Mouse (Mus musculus) hindbrain, embryonic 14.5 days (tissue): ENCODE measurements around the gene Brca1. TPM values are rescaled to one million over a fixed set of nuclear protein-coding genes. Genes with fewer than 3 reads are reported as not detected.

ENCODE experiments used
- ATAC-seq: fragments of 200-750 bp; cut with Nextera tagmentation; 2 replicates; pipeline ENCODE4 v1.8.0; 2017; ENCODE audit warnings: moderate number of reproducible peaks, mild to moderate bottlenecking, moderate TSS enrichment, moderate library complexity; ENCODE audit not compliant: low FRiP score
- DNase-seq: peaks from one replicate; pipeline ENCODE4 v3.0.0-alpha.2; 2015; ENCODE audit warnings: low spot score
- H3K27ac ChIP-seq: fragments of 300-500 bp; sonication (generic); 2 replicates; pipeline ENCODE4 v1.5.1; 2014; ENCODE audit warnings: mild to moderate bottlenecking, moderate library complexity
- H3K27me3 ChIP-seq: fragments of 300-500 bp; sonication (generic); 2 replicates; pipeline ENCODE4 v1.6.1; 2014; ENCODE audit warnings: mild to moderate bottlenecking, low read length, mixed read lengths; ENCODE audit not compliant: control insufficient read depth, insufficient read depth
- H3K36me3 ChIP-seq: fragments of 300-500 bp; sonication (generic); replicated peaks from 2 replicates; pipeline ENCODE4 v1.6.1; 2014; ENCODE audit not compliant: control insufficient read depth, insufficient read depth
- H3K4me1 ChIP-seq: fragments of 300-500 bp; sonication (generic); replicated peaks from 2 replicates; pipeline ENCODE4 v1.6.1; 2014; ENCODE audit warnings: antibody characterized with exemption, low read length, mixed read lengths; ENCODE audit not compliant: control insufficient read depth, insufficient read depth
- H3K4me2 ChIP-seq: fragments of 300-500 bp; sonication (generic); replicated peaks from 2 replicates; pipeline ENCODE4 v1.6.1; 2014; ENCODE audit warnings: mild to moderate bottlenecking, moderate library complexity
- H3K4me3 ChIP-seq: fragments of 300-500 bp; sonication (generic); replicated peaks from 2 replicates; pipeline ENCODE4 v1.5.1; 2014; ENCODE audit warnings: mild to moderate bottlenecking, low read length
- H3K9ac ChIP-seq: fragments of 300-500 bp; sonication (generic); 2 replicates; pipeline ENCODE4 v1.6.1; 2014
- H3K9me3 ChIP-seq: fragments of 300-500 bp; sonication (generic); 2 replicates; pipeline ENCODE4 v1.6.1; 2016; ENCODE audit warnings: low read length; ENCODE audit not compliant: control insufficient read depth
- WGBS: fragments of 180-500 bp; shearing (Covaris S2); extraction: QIAGEN DNeasy Blood & Tissue Kit; methylation state at CpG from one replicate; pipeline ENCODE4 v1.1.7; 2014; 5-methylcytosine and 5-hydroxymethylcytosine counted together
- polyA plus RNA-seq: library from polyadenylated mRNA; unstranded; fragments of >200 nt; fragmentation: Nextera tagmentation; extraction: Ambion mirVana; gene quantifications from 2 replicates; pipeline ENCODE4 v1.2.1, GENCODE M21; 2014

Gene Brca1
- polyA plus RNA-seq, 1 experiment from 2014 or later: 3.2 TPM

- no peaks in the 10 kb centered on the region for H3K4me1 ChIP-seq
- peak within 1 kb of the TSS; percentile 15 for H3K4me3 ChIP-seq
- DNase-seq (peak; percentile 42), ATAC-seq (no peak)
- peak within 1 kb of the TSS; percentile 47 for H3K4me2 ChIP-seq
- H3K27me3 ChIP-seq: no peaks in the 10 kb centered on the region
- WGBS: 21% methylated on average over 30 of the region's 31 CpGs
- no peaks in the 10 kb centered on the region for H3K9me3 ChIP-seq
- H3K27ac ChIP-seq: no peak within 1 kb of the TSS
- peaks cover 53% of the 10 kb centered on the region for H3K36me3 ChIP-seq
- peak within 1 kb of the TSS; percentile 47 for H3K9ac ChIP-seq
These were observed 30.6 kb upstream of the Brca1 start, which contains the start of gene Tmem106a for GRCm38 (mm10) chr11:101582054-101583035. Gene Tmem106a (plus strand): TSS chr11:101582242.

GRCm38 (mm10) chr11:101581081-101581764 lies 29.5 kb upstream of the Brca1 start:
- H3K4me1 ChIP-seq: no peaks in the 10 kb centered on the region
- H3K27ac ChIP-seq: no peak overlapping the region
- H3K9ac ChIP-seq: no peak overlapping the region
- ATAC-seq (no peak), DNase-seq (no peak)
- no peak overlapping the region for H3K4me2 ChIP-seq
- H3K27me3 ChIP-seq: no peaks in the 10 kb centered on the region
- 77% methylated on average over 6 of the region's 6 CpGs for WGBS
- no peak overlapping the region for H3K4me3 ChIP-seq
- no peaks in the 10 kb centered on the region for H3K9me3 ChIP-seq
- H3K36me3 ChIP-seq: peaks cover 54% of the 10 kb centered on the region

- ATAC-seq: no peak
- Histone ChIP-seq H3K36me3 (peaks cover 99% of the 10 kb centered on the region), H3K9ac (no peak overlapping the region), H3K4me1 (no peaks in the 10 kb centered on the region), H3K4me2 (no peak overlapping the region), H3K4me3 (no peak overlapping the region), H3K27me3 (no peaks in the 10 kb centered on the region), H3K9me3 (no peaks in the 10 kb centered on the region), H3K27ac (no peak overlapping the region)
- 83% methylated on average over 6 of the region's 6 CpGs for WGBS
- DNase-seq: no peak
These were observed 24.4 kb upstream of the Brca1 start for GRCm38 (mm10) chr11:101576116-101576515.

- no peak overlapping the region for H3K9ac ChIP-seq
- H3K27ac ChIP-seq: no peak overlapping the region
- DNase-seq (no peak), ATAC-seq (no peak)
- H3K4me1 ChIP-seq: no peaks in the 10 kb centered on the region
- no peaks in the 10 kb centered on the region for H3K9me3 ChIP-seq
- H3K36me3 ChIP-seq: peaks cover 98% of the 10 kb centered on the region
- WGBS: 92% methylated on average over 3 of the region's 3 CpGs
- no peaks in the 10 kb centered on the region for H3K27me3 ChIP-seq
- H3K4me2 ChIP-seq: no peak overlapping the region
- no peak overlapping the region for H3K4me3 ChIP-seq
These were observed 16.7 kb upstream of the Brca1 start for GRCm38 (mm10) chr11:101568421-101568820.

- DNase-seq (peak; percentile 73), ATAC-seq (no peak)
- WGBS: 38% methylated on average over 5 of the region's 5 CpGs
- no peak overlapping the region for H3K9ac ChIP-seq
- H3K9me3 ChIP-seq: no peaks in the 10 kb centered on the region
- H3K4me1 ChIP-seq: no peaks in the 10 kb centered on the region
- H3K36me3 ChIP-seq: peaks cover 98% of the 10 kb centered on the region
- no peak overlapping the region for H3K4me3 ChIP-seq
- no peak overlapping the region for H3K27ac ChIP-seq
- no peaks in the 10 kb centered on the region for H3K27me3 ChIP-seq
- H3K4me2 ChIP-seq: no peak overlapping the region
These were observed 10.6 kb upstream of the Brca1 start for GRCm38 (mm10) chr11:101562391-101562790.

GRCm38 (mm10) chr11:101556954-101557353 lies 5.2 kb upstream of the Brca1 start:
- H3K9ac ChIP-seq: no peak overlapping the region
- ATAC-seq: no peak
- peaks cover 70% of the 10 kb centered on the region for H3K36me3 ChIP-seq
- H3K9me3 ChIP-seq: no peaks in the 10 kb centered on the region
- DNase-seq: no peak
- 60% methylated on average over 2 of the region's 2 CpGs for whole genome bisulfite sequencing
- no peak overlapping the region for H3K4me2 ChIP-seq
- H3K27ac ChIP-seq: no peak overlapping the region
- peaks cover 14% of the 10 kb centered on the region for H3K4me1 ChIP-seq
- H3K27me3 ChIP-seq: no peaks in the 10 kb centered on the region
- H3K4me3 ChIP-seq: no peak overlapping the region

GRCm38 (mm10) chr11:101556541-101556940 lies 4.8 kb upstream of the Brca1 start:
- peaks cover 14% of the 10 kb centered on the region for H3K4me1 ChIP-seq
- peaks cover 66% of the 10 kb centered on the region for H3K36me3 ChIP-seq
- no peak overlapping the region for H3K4me2 ChIP-seq
- DNase-seq (no peak), ATAC-seq (no peak)
- H3K9me3 ChIP-seq: no peaks in the 10 kb centered on the region
- H3K27ac ChIP-seq: no peak overlapping the region
- H3K4me3 ChIP-seq: no peak overlapping the region
- no peaks in the 10 kb centered on the region for H3K27me3 ChIP-seq
- H3K9ac ChIP-seq: no peak overlapping the region
- WGBS: 94% methylated on average over 7 of the region's 7 CpGs

GRCm38 (mm10) chr11:101553354-101553930 lies 1.7 kb upstream of the Brca1 start:
- ATAC-seq: no peak
- Histone ChIP-seq H3K27ac (peak overlapping the region; percentile 88), H3K4me1 (peaks cover 19% of the 10 kb centered on the region), H3K9me3 (no peaks in the 10 kb centered on the region), H3K9ac (peak overlapping the region; percentile 70), H3K4me2 (peak overlapping the region; percentile 81), H3K4me3 (peak overlapping the region; percentile 73), H3K27me3 (no peaks in the 10 kb centered on the region), H3K36me3 (peaks cover 35% of the 10 kb centered on the region)
- WGBS: 25% methylated on average over 8 of the region's 8 CpGs
- no peak for DNase-seq
